Mouse (Mus musculus) stomach, embryonic 16.5 days (tissue): ENCODE measurements around the gene A030014E15Rik. TPM values are rescaled to one million over a fixed set of nuclear protein-coding genes. Genes with fewer than 3 reads are reported as not detected.
"Not testable (repeated sequence)": the region's sequence is repeated elsewhere in the genome, so short reads cannot be mapped to it uniquely, and the experiment has no call there.

Experiments
- ATAC-seq: fragments of 200-750 bp; cut with Nextera tagmentation; 2 replicates; pipeline ENCODE4 v1.8.0; 2017; ENCODE audit warnings: moderate number of reproducible peaks, moderate TSS enrichment; ENCODE audit not compliant: insufficient read depth, low FRiP score
- H3K27ac ChIP-seq: fragments of 300-500 bp; sonication (generic); 2 replicates; pipeline ENCODE4 v1.5.1; 2014; ENCODE audit warnings: low read length
- H3K27me3 ChIP-seq: fragments of 300-500 bp; sonication (generic); 2 replicates; pipeline ENCODE4 v1.6.1; 2014; ENCODE audit warnings: low read length, control low read depth, mixed read lengths; ENCODE audit not compliant: control insufficient read depth, insufficient read depth
- H3K36me3 ChIP-seq: fragments of 300-500 bp; sonication (generic); 2 replicates; pipeline ENCODE4 v1.6.1; 2014; ENCODE audit warnings: low read length; ENCODE audit not compliant: control insufficient read depth, insufficient read depth
- H3K4me1 ChIP-seq: fragments of 300-500 bp; sonication (generic); 2 replicates; pipeline ENCODE4 v1.6.1; 2014; ENCODE audit warnings: low read length, control low read depth, mixed read lengths; ENCODE audit not compliant: control insufficient read depth, insufficient read depth
- H3K4me2 ChIP-seq: fragments of 300-500 bp; sonication (generic); 2 replicates; pipeline ENCODE4 v1.6.1; 2014; ENCODE audit warnings: low read depth, low read length, mixed read lengths
- H3K4me3 ChIP-seq: fragments of 300-500 bp; sonication (generic); replicated peaks from 2 replicates; pipeline ENCODE4 v1.5.1; 2014; ENCODE audit warnings: mild to moderate bottlenecking, low read length
- H3K9ac ChIP-seq: fragments of 300-500 bp; sonication (generic); 2 replicates; pipeline ENCODE4 v1.6.1; 2014; ENCODE audit warnings: low read length
- H3K9me3 ChIP-seq: fragments of 300-500 bp; sonication (generic); replicated peaks from 2 replicates; pipeline ENCODE4 v1.6.1; 2016; ENCODE audit warnings: low read length, control low read depth; ENCODE audit not compliant: control insufficient read depth
- WGBS: fragments of 180-500 bp; shearing (Covaris S2); extraction: QIAGEN DNeasy Blood & Tissue Kit; methylation state at CpG from one replicate; pipeline ENCODE4 v1.1.7; 2014; 5-methylcytosine and 5-hydroxymethylcytosine counted together
- polyA plus RNA-seq: library from polyadenylated mRNA; unstranded; fragments of >200 nt; fragmentation: Nextera tagmentation; extraction: Ambion mirVana; gene quantifications from 2 replicates; pipeline ENCODE4 v1.2.1, GENCODE M21; 2015

Gene A030014E15Rik
- polyA plus RNA-seq, 1 experiment from 2014 or later = not detected

- not testable (repeated sequence) for H3K4me2 ChIP-seq, H3K4me3 ChIP-seq, H3K27me3 ChIP-seq, H3K4me1 ChIP-seq, H3K27ac ChIP-seq, H3K9ac ChIP-seq, ATAC-seq, H3K36me3 ChIP-seq, H3K9me3 ChIP-seq
- 86% methylated on average over 2 of the region's 3 CpGs for WGBS
Measured at GRCm38 (mm10) chr1:82930558-82930957, 5.8 kb downstream of the A030014E15Rik start.

DNA sequence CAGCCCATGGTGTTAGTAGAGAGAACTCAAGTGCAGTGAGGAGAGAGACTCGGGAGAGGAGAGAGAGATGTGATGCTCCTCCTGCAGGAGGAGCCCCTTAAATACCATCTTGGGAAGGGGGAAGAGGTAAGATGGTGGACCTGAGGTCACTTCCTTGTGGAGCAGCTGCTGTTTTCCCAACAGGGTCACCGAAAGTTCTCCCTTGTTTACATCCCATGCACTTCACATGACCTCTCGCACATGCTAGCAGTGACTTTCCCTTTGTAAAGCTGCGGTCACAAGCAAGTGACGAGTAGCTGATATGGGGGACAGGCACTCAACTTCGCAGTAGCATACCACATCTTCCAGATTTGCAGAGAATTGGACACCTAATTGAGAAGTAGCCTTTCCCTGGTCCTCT lies 6.6 kb downstream of the A030014E15Rik start, which contains the start of gene Gm6217:
Gene Gm6217, minus strand, starts transcription at position 74 of the 400 bp plus-strand sequence.
- not testable (repeated sequence) for H3K9me3 ChIP-seq, H3K4me2 ChIP-seq, ATAC-seq, H3K27me3 ChIP-seq, H3K4me3 ChIP-seq, H3K27ac ChIP-seq, H3K4me1 ChIP-seq, H3K36me3 ChIP-seq, H3K9ac ChIP-seq
- WGBS = no CpG with 5 or more reads among the region's 6 CpGs

DNA sequence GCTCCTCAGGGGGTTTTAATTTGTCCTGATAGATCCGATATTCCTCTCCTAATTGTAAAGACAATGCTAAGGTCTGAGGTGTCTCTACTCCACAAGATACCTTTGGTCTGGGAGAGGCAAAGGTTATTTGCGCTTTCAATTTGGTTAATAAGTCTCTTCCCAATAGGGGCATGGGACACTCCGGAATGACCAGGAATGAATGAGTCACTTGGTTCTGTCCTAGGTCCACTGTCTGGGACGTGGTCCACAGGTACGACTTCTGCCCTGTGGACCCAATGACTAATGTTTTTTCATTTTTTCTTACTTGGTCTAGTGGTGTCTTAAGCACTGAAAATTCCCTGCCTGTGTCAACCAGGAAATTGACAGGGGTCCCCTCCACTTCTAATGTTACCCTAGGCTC lies 13.9 kb downstream of the A030014E15Rik start:
- no peaks in the 10 kb centered on the region for H3K36me3 ChIP-seq
- no peak overlapping the region for H3K4me2 ChIP-seq
- H3K4me3 ChIP-seq = no peak overlapping the region
- no peak overlapping the region for H3K27ac ChIP-seq
- no peaks in the 10 kb centered on the region for H3K9me3 ChIP-seq
- no peak for ATAC-seq
- H3K9ac ChIP-seq = no peak overlapping the region
- WGBS = 93% methylated on average over 5 of the region's 5 CpGs
- no peaks in the 10 kb centered on the region for H3K4me1 ChIP-seq
- no peaks in the 10 kb centered on the region for H3K27me3 ChIP-seq

DNA sequence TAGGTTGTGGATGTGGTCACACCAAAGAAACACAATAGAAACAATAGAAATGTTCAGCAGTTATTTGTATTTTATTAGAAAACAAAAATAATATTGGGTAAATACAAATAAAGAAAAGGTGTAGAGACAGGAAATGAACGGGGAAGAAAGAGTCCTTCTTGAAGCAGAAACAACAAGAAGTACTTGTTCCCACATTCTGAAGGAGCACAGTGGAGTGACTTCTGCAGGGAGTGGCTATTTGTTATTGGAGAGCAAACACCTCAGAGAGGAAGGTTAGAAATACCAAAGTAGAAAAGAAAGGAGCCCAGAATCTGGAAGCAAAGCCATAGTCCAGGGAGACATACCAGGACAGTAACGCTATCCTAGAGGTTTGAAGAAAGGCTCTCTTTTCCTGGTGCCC lies 17.8 kb downstream of the A030014E15Rik start:
- H3K27me3 ChIP-seq, H3K36me3 ChIP-seq, H3K9ac ChIP-seq, H3K27ac ChIP-seq, H3K4me3 ChIP-seq, H3K4me1 ChIP-seq, H3K4me2 ChIP-seq, ATAC-seq, H3K9me3 ChIP-seq: not testable (repeated sequence)
- WGBS = 70% methylated on average over 2 of the region's 2 CpGs

GRCm38 (mm10) chr1:82943295-82943694 lies 18.6 kb downstream of the A030014E15Rik start, which contains the start of gene A030003K21Rik:
A030003K21Rik (minus strand) TSS chr1:82943388.
- WGBS = no CpG with 5 or more reads among the region's 6 CpGs
- not testable (repeated sequence) for ATAC-seq, H3K36me3 ChIP-seq

DNA sequence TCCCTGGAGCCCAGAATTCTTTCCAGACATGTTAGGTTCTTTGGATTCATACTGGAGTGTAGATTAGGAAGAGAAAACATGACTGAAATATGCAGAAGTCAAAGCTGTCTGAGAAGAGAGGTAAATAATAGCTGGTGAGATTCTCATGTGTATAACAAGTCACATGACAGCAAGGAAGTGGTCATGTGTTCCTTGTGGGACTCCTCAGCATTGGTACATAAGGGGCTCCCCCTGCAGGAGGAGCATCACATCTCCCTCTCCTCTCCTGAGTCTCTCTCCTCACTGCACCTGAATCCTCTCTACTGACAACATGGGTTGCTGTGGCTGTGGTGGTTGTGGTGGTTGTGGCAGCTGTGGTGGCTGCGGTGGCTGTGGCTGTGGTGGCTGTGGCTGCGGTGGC lies 21.3 kb downstream of the A030014E15Rik start:
- WGBS = 100% methylated on average over 2 of the region's 2 CpGs
- not testable (repeated sequence) for H3K27ac ChIP-seq, H3K4me1 ChIP-seq, H3K9me3 ChIP-seq, H3K9ac ChIP-seq, H3K36me3 ChIP-seq, H3K4me3 ChIP-seq, H3K4me2 ChIP-seq, H3K27me3 ChIP-seq, ATAC-seq

More at GRCm38 (mm10) chr1:82943295-82943694, 18.6 kb downstream of the A030014E15Rik start, which contains the start of gene A030003K21Rik:
- not testable (repeated sequence) for H3K4me1 ChIP-seq, H3K9ac ChIP-seq, H3K9me3 ChIP-seq, H3K4me3 ChIP-seq, H3K4me2 ChIP-seq, H3K27me3 ChIP-seq, H3K27ac ChIP-seq

DNA sequence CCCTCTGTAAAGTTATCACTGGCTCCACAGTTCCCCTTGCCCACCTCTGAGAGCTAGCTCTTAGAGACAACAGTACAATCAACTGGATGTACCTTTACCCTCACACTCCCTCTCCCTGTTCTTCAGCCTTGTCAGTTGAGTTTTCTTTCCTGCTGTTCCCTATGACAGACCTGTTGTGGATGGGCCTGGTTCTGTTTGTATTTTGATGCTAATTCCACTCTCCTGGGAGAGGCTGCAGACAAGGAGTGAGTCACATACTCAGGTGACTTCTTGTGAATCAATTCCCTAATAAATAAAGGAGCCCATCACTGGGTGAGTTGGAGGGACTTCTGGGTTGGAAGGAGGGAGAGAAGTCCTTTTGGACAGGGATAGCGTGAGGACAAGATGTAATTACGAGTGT lies 23.9 kb downstream of the A030014E15Rik start:
- Histone ChIP-seq H3K36me3 (no peaks in the 10 kb centered on the region), H3K4me1 (no peaks in the 10 kb centered on the region), H3K9ac (no peak overlapping the region), H3K4me3 (no peak overlapping the region), H3K4me2 (no peak overlapping the region), H3K27me3 (no peaks in the 10 kb centered on the region), H3K9me3 (no peaks in the 10 kb centered on the region), H3K27ac (no peak overlapping the region)
- 84% methylated on average over 2 of the region's 2 CpGs for WGBS
- no peak for ATAC-seq

- not testable (repeated sequence) for H3K36me3 ChIP-seq, H3K4me3 ChIP-seq, H3K27ac ChIP-seq, H3K9me3 ChIP-seq, H3K9ac ChIP-seq, H3K4me2 ChIP-seq, H3K4me1 ChIP-seq, H3K27me3 ChIP-seq, ATAC-seq
Measured at GRCm38 (mm10) chr1:82955913-82956312, 31.2 kb downstream of the A030014E15Rik start, which contains the start of gene Gm7544. Gm7544 (minus strand) TSS chr1:82956013.

- H3K4me1 ChIP-seq = no peaks in the 10 kb centered on the region
- H3K9ac ChIP-seq = no peak within 1 kb of the TSS
- no peak within 1 kb of the TSS for H3K4me3 ChIP-seq
- H3K4me2 ChIP-seq = no peak within 1 kb of the TSS
- no peaks in the 10 kb centered on the region for H3K27me3 ChIP-seq
- no peak within 1 kb of the TSS for H3K27ac ChIP-seq
- no peaks in the 10 kb centered on the region for H3K36me3 ChIP-seq
- 83% methylated on average over 11 of the region's 11 CpGs for WGBS
- ATAC-seq = no peak
- no peaks in the 10 kb centered on the region for H3K9me3 ChIP-seq
Measured at GRCm38 (mm10) chr1:82959870-82960385, 35.2 kb downstream of the A030014E15Rik start, which contains the start of gene Gm47955. Gm47955 (plus strand) TSS chr1:82960286.
